Mouse (Mus musculus) intestine, postnatal 0 days (tissue): Measurements from ENCODE around the gene Gas6. TPM values are rescaled to one million over a fixed set of nuclear protein-coding genes. Genes with fewer than 3 reads are reported as not detected.

ENCODE experiments used
- ATAC-seq: fragments of 200-750 bp; cut with Nextera tagmentation; 2 replicates; pipeline ENCODE4 v1.8.0; 2017; ENCODE audit warnings: mild to moderate bottlenecking, moderate TSS enrichment, moderate library complexity
- H3K27ac ChIP-seq: fragments of 300-500 bp; sonication (generic); 2 replicates; pipeline ENCODE4 v1.5.1; 2014; ENCODE audit warnings: mild to moderate bottlenecking, low read depth, low read length, moderate library complexity
- H3K27me3 ChIP-seq: fragments of 300-500 bp; sonication (generic); replicated peaks from 2 replicates; pipeline ENCODE4 v1.6.1; 2014; ENCODE audit warnings: low read length, mixed read lengths; ENCODE audit not compliant: control insufficient read depth, insufficient read depth
- H3K36me3 ChIP-seq: fragments of 300-500 bp; sonication (generic); 2 replicates; pipeline ENCODE4 v1.6.1; 2014; ENCODE audit warnings: mild to moderate bottlenecking, moderate library complexity; ENCODE audit not compliant: control insufficient read depth, insufficient read depth
- H3K4me1 ChIP-seq: fragments of 300-500 bp; sonication (generic); replicated peaks from 2 replicates; pipeline ENCODE4 v1.6.1; 2014; ENCODE audit warnings: antibody characterized with exemption, low read length, mixed read lengths; ENCODE audit not compliant: control insufficient read depth, insufficient read depth
- H3K4me2 ChIP-seq: fragments of 300-500 bp; sonication (generic); replicated peaks from 2 replicates; pipeline ENCODE4 v1.6.1; 2014; ENCODE audit warnings: low read depth, mild to moderate bottlenecking, moderate library complexity
- H3K4me3 ChIP-seq: fragments of 300-500 bp; sonication (generic); 2 replicates; pipeline ENCODE4 v1.5.1; 2014; ENCODE audit warnings: low read depth, low read length
- H3K9ac ChIP-seq: fragments of 300-500 bp; sonication (generic); 2 replicates; pipeline ENCODE4 v1.6.1; 2014; ENCODE audit warnings: mild to moderate bottlenecking, low read depth, low read length
- H3K9me3 ChIP-seq: fragments of 300-500 bp; sonication (generic); 2 replicates; pipeline ENCODE4 v1.6.1; 2016; ENCODE audit warnings: mixed run types; ENCODE audit not compliant: control insufficient read depth
- CTCF ChIP-seq: sonication (generic); IDR thresholded peaks from 2 replicates; pipeline ENCODE4 v1.5.1; 2016; ENCODE audit warnings: low read depth, mild to moderate bottlenecking, control low read depth, antibody characterized with exemption, moderate library complexity
- WGBS: fragments of 180-500 bp; shearing (Covaris S2); extraction: QIAGEN DNeasy Blood & Tissue Kit; methylation state at CpG from one replicate; pipeline ENCODE4 v1.1.7; 2014; 5-methylcytosine and 5-hydroxymethylcytosine counted together
- polyA plus RNA-seq: library from polyadenylated mRNA; unstranded; fragments of >200 nt; fragmentation: Nextera tagmentation; extraction: Ambion mirVana; gene quantifications from 2 replicates; pipeline ENCODE4 v1.2.1, GENCODE M21; 2015

Gene Gas6
- polyA plus RNA-seq, 1 experiment from 2014 or later = 77.3 TPM

GRCm38 (mm10) chr8:13430412-13430811 is 63.9 kb downstream of the Gas6 start:
- no peak for ATAC-seq
- no peak overlapping the region for H3K27ac ChIP-seq
- no peaks in the 10 kb centered on the region for H3K9me3 ChIP-seq
- 74% methylated on average over 7 of the region's 7 CpGs for WGBS
- no peak overlapping the region for H3K9ac ChIP-seq
- H3K36me3 ChIP-seq = no peaks in the 10 kb centered on the region
- H3K4me1 ChIP-seq = no peaks in the 10 kb centered on the region
- TF ChIP-seq CTCF = no peak
- H3K4me3 ChIP-seq = no peak overlapping the region
- H3K4me2 ChIP-seq = no peak overlapping the region
- peaks cover 6% of the 10 kb centered on the region; the same call in 1 of the 2 replicates for H3K27me3 ChIP-seq

DNA sequence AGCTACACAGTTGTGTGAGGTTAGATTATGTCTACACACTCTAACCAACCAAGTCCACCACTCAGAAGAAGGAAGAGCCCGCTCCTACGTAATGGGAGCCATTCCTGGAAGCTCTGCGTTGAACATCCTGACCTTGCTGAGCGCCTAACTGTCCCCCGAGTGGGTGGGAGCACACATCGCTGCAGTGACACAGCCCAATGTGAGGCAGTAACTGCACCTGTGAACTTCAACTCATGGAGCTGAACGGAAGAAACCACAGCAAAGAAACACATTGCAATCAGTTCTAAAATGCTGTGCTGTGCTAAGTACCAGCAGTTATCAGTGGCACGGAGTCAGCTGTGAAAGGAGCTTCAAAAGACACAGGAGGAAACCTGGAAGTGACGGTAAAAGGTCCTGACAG is 66.1 kb downstream of the Gas6 start:
- no peaks in the 10 kb centered on the region for H3K9me3 ChIP-seq
- no peak for TF ChIP-seq CTCF
- H3K4me2 ChIP-seq = no peak overlapping the region
- H3K4me1 ChIP-seq = no peaks in the 10 kb centered on the region
- no peak overlapping the region for H3K9ac ChIP-seq
- H3K4me3 ChIP-seq = no peak overlapping the region
- WGBS = 74% methylated on average over 9 of the region's 9 CpGs
- no peak for ATAC-seq
- H3K27ac ChIP-seq = peak overlapping the region; percentile 15; the same call in 1 of the 2 replicates
- H3K27me3 ChIP-seq = no peaks in the 10 kb centered on the region
- no peaks in the 10 kb centered on the region for H3K36me3 ChIP-seq

DNA sequence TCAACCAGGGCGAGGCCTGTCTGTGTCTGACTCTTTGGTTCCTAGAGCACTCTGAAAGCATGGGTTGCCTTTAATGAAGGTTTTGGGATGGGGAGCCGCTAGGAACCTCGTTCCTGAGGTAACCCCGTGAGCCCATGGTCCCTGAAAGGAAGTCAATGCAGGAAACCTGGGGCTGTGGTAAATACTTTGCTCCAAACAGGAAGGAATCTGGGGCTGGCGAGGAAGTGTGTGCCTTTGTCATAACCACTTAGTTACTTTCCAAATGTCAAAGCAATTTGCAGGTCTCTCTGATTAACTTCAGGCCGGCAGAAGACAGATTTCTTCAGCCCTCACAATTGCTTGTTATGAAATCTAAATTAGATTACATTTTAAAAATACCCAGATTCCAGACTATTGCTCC is 66.9 kb downstream of the Gas6 start:
- no peak overlapping the region for H3K4me3 ChIP-seq
- WGBS = 62% methylated on average over 6 of the region's 6 CpGs
- no peaks in the 10 kb centered on the region for H3K4me1 ChIP-seq
- no peak overlapping the region for H3K27ac ChIP-seq
- no peaks in the 10 kb centered on the region for H3K9me3 ChIP-seq
- no peak overlapping the region for H3K9ac ChIP-seq
- no peaks in the 10 kb centered on the region for H3K36me3 ChIP-seq
- no peak for TF ChIP-seq CTCF
- no peak for ATAC-seq
- H3K4me2 ChIP-seq = no peak overlapping the region
- H3K27me3 ChIP-seq = no peaks in the 10 kb centered on the region

GRCm38 (mm10) chr8:13420970-13421369 is 73.3 kb downstream of the Gas6 start:
- no peaks in the 10 kb centered on the region for H3K36me3 ChIP-seq
- no peak for TF ChIP-seq CTCF
- no peak overlapping the region for H3K27ac ChIP-seq
- H3K9me3 ChIP-seq = no peaks in the 10 kb centered on the region
- no peak overlapping the region for H3K4me3 ChIP-seq
- no peak for ATAC-seq
- WGBS = 89% methylated on average over 6 of the region's 6 CpGs
- no peaks in the 10 kb centered on the region for H3K4me1 ChIP-seq
- no peak overlapping the region for H3K9ac ChIP-seq
- no peak overlapping the region for H3K4me2 ChIP-seq
- H3K27me3 ChIP-seq = no peaks in the 10 kb centered on the region

- H3K4me1 ChIP-seq = no peaks in the 10 kb centered on the region
- H3K36me3 ChIP-seq = no peaks in the 10 kb centered on the region
- H3K4me2 ChIP-seq = no peak overlapping the region
- H3K9ac ChIP-seq = no peak overlapping the region
- no peaks in the 10 kb centered on the region for H3K27me3 ChIP-seq
- TF ChIP-seq CTCF = no peak
- H3K27ac ChIP-seq = no peak overlapping the region
- no peak for ATAC-seq
- 43% methylated on average over 2 of the region's 2 CpGs for WGBS
- H3K4me3 ChIP-seq = no peak overlapping the region
- H3K9me3 ChIP-seq = no peaks in the 10 kb centered on the region
These were observed 75.1 kb downstream of the Gas6 start for GRCm38 (mm10) chr8:13419111-13419639.

GRCm38 (mm10) chr8:13415879-13416278 is 78.4 kb downstream of the Gas6 start:
- WGBS = 78% methylated on average over 10 of the region's 10 CpGs
- Histone ChIP-seq H3K4me3 (no peak overlapping the region), H3K4me2 (no peak overlapping the region), H3K27me3 (no peaks in the 10 kb centered on the region), H3K36me3 (no peaks in the 10 kb centered on the region), H3K9ac (no peak overlapping the region), H3K9me3 (no peaks in the 10 kb centered on the region), H3K27ac (no peak overlapping the region), H3K4me1 (no peaks in the 10 kb centered on the region)
- TF ChIP-seq CTCF = no peak
- ATAC-seq = no peak

Other genes with a start within 250 kb of the Gas6 start
- gene Adprhl1, start 240.3 kb downstream of the Gas6 start, polyA plus RNA-seq = 0.48 TPM in 1 of 2 replicates, not detected in the other
- gene Dcun1d2, start 206.4 kb downstream of the Gas6 start, polyA plus RNA-seq = 7.3 and 7.9 TPM in 2 replicates
- gene Tmco3, start 206.3 kb downstream of the Gas6 start, polyA plus RNA-seq = 18.5 and 22.2 TPM in 2 replicates
- 50.3 and 51.2 TPM in 2 replicates for gene Tfdp1, start 155.7 kb downstream of the Gas6 start, polyA plus RNA-seq
- not detected in 2 replicates for gene Atp4b, start 97.7 kb downstream of the Gas6 start, polyA plus RNA-seq
- not detected in 2 replicates for gene Grk1, start 89.4 kb downstream of the Gas6 start, polyA plus RNA-seq
- 5.8 and 6.1 TPM in 2 replicates for gene Tmem255b, start 59.3 kb downstream of the Gas6 start, polyA plus RNA-seq
- not detected in 2 replicates for gene 1700029H14Rik, start 68.0 kb upstream of the Gas6 start, polyA plus RNA-seq
- gene Rasa3, start 183.1 kb upstream of the Gas6 start, polyA plus RNA-seq = 9.8 and 9.9 TPM in 2 replicates
- gene Cfap97d2, start 211.4 kb upstream of the Gas6 start, polyA plus RNA-seq = not detected in 2 replicates